Mouse (Mus musculus) embryo, embryonic 10.5 days (tissue): Measurements from ENCODE around the gene Caskin2.
"Not testable (repeated sequence)": the region's sequence is repeated elsewhere in the genome, so short reads cannot be mapped to it uniquely, and the experiment has no call there.

ENCODE experiments used
- DNase-seq: peaks from one replicate; pipeline ENCODE4 v3.0.0-alpha.2; 2015; ENCODE audit warnings: low spot score

Gene Caskin2

DNA sequence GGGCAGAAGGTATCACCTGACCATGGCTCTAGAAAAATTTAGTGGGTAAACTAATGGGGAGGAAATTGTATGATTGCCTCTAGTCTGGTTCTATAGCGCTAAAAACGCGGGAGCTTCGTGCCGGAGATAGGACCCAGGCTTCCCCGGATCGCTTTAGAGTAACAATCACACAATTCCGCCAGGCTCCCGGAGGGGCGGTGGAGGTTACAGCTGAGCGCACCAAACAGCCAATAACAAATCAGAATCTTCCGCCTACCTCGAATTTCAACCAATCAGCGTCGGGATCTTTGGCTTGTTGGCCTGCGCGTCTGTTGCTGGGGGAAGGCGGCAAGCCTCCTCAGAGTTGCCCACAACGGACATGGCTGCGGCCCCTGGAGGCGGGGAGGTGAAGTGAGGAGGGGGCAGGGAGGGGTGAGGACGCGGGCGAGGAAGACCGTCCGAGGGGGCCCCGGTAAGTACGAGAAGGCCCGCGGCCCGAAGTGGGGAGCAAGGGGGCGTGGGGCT is 48.3 kb downstream of the Caskin2 start, which contains the start of gene Tmem94:
Gene Tmem94, plus strand, starts transcription at position 331 of the 504 bp plus-strand sequence.
- peak; percentile 99 for DNase-seq

DNA sequence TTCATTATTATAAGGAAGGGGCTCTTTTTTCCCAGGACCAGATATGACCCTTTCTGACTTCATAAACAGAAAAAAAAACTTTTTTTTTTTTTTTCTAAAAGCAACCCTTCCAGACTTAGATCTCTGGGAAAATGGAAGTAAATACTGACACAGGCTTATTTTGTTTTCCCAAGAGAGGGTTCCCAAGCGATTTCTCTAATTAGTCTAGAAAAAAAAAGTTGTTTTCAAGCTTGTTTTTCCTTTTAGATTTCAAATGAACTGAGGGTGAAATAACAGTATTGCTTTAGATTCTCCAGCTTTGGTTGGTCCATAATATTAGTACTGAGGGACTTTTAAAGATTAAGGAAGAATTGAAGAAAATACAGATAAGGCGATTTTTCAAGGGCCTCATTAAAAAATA is 48.7 kb downstream of the Caskin2 start:
- DNase-seq = no peak

DNA sequence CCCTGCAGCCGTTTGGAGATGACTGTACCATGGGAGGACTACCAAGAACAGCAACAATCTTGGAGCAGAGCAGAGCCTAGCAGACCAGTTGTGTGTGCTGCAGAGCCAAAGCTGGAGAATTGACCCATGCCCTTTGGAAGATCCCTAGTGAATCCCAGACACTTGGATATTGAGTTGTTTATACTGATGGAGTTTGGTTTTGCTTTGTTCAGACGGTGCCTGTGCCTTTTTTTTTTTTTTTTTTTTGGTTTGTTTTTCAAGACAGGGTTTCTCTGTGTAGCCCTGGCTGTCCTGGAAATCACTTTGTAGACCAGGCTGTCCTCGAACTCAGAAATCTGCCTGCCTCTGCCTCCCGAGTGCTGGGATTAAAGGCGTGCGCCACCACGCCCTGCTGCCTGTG is 51.3 kb downstream of the Caskin2 start:
- not testable (repeated sequence) for DNase-seq

DNA sequence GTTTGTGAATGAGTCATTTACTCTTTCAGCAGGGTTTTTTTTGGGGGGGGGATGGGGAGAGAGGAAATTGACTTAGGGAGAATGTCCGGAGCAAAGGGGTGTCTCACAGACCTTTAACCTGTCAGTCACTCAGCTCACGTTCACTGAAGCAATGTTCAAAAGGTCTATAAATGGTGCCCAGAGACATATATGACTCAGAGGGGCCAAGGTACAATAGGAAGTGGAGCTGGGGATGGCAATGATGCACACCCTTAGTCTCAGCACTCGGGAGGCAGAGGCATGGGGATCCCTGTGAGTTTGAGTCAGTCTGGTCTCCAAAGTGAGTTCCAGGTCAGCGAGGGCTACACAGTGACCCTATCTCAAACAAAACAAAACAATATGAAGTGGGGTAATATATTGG is 60.0 kb downstream of the Caskin2 start:
- no peak for DNase-seq

DNA sequence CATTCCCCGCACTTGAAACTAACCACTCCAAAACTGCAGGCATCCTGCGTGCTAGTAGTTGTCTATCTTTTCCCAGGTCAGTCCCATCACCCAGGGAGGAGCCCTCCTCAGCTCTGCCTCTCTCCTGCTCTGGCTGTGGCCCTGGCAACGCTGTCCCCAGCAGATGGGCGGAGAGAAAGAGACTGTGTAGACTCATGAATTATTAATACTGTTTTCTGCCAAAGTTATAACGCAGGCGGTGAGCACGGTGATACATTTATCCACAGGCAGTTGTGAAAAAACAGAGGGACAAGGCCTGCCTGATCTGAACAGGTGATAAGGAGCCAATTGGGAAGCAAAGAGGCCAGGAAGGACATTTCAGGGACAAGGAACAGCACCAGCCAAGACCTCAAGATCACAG is 60.8 kb downstream of the Caskin2 start:
- no peak for DNase-seq

DNA sequence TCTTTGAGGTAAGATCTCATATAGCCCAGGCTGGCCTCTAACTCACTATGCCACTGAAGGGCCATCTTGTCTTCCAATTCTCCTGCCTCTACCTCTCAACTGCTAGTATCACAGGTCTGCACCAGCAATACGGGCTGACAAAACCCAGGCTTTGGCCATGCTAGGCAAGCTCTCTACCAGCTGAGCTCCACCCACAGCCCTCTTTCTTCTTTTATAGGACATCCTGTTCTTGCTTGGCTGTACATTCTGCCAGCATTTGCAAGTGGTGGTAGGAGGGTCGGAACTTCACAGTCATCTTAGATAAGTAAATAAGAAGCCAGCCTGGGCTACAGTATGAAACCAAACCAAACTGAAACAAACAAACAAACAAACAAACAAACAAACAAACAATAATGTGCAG is 61.7 kb downstream of the Caskin2 start:
- no peak for DNase-seq

DNA sequence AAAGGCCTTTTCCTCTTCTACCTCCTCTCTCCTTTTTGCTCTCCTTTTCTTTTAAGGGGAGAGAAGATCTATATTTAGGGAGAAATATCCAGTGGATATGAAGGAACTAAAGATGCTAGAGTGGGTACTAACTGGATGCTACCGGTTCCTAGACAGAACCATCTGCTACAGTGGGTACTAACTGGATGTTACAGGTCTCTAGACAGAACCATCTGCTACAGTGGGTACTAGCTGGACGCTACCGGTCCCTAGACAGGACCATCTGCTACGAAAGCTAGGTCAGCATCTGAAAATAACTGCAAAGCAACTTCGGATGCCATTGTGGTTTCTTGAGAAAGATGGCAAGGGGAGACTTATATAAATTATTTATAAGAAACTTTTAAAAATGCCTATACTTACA is 63.6 kb downstream of the Caskin2 start:
- DNase-seq = no peak
